Mouse (Mus musculus) liver, embryonic 12.5 days (tissue): ENCODE data around the gene Celf6. TPM values are rescaled to one million over a fixed set of nuclear protein-coding genes. Genes with fewer than 3 reads are reported as not detected.
A peak's percentile ranks its signal among the peaks of the same experiment; 100 is the strongest.

Experiments used
- ATAC-seq: fragments of 200-750 bp; cut with Nextera tagmentation; 2 replicates; pipeline ENCODE4 v1.8.0; 2017; ENCODE audit warnings: moderate number of reproducible peaks, mild to moderate bottlenecking, moderate library complexity
- H3K27ac ChIP-seq: fragments of 300-500 bp; sonication (generic); 2 replicates; pipeline ENCODE4 v1.5.1; 2016; ENCODE audit warnings: mild to moderate bottlenecking
- H3K27me3 ChIP-seq: fragments of 300-500 bp; sonication (generic); replicated peaks from 2 replicates; pipeline ENCODE4 v1.6.1; 2016; ENCODE audit warnings: mild to moderate bottlenecking, moderate library complexity
- H3K36me3 ChIP-seq: fragments of 300-500 bp; sonication (generic); 2 replicates; pipeline ENCODE4 v1.6.1; 2016; ENCODE audit warnings: mild to moderate bottlenecking, moderate library complexity
- H3K4me1 ChIP-seq: fragments of 300-500 bp; sonication (generic); 2 replicates; pipeline ENCODE4 v1.6.1; 2016
- H3K4me2 ChIP-seq: fragments of 300-500 bp; sonication (generic); 2 replicates; pipeline ENCODE4 v1.6.1; 2016; ENCODE audit warnings: mild to moderate bottlenecking, moderate library complexity
- H3K4me3 ChIP-seq: fragments of 300-500 bp; sonication (generic); 2 replicates; pipeline ENCODE4 v1.5.1; 2016; ENCODE audit warnings: mild to moderate bottlenecking, moderate library complexity
- H3K9ac ChIP-seq: fragments of 300-500 bp; sonication (generic); 2 replicates; pipeline ENCODE4 v1.6.1; 2016; ENCODE audit warnings: mild to moderate bottlenecking, moderate library complexity
- H3K9me3 ChIP-seq: fragments of 300-500 bp; sonication (generic); replicated peaks from 2 replicates; pipeline ENCODE4 v1.6.1; 2016; ENCODE audit warnings: mild to moderate bottlenecking, moderate library complexity
- WGBS: fragments of 180-500 bp; shearing (Covaris S2); methylation state at CpG from one replicate; pipeline ENCODE4 v1.1.7; 2016; ENCODE audit not compliant: insufficient replicate concordance; 5-methylcytosine and 5-hydroxymethylcytosine counted together
- polyA plus RNA-seq: library from polyadenylated mRNA; unstranded; fragments of >200 nt; fragmentation: Nextera tagmentation; extraction: Ambion mirVana; gene quantifications from 2 replicates; pipeline ENCODE4 v1.2.1, GENCODE M21; 2016

Gene Celf6
- polyA plus RNA-seq, 1 experiment from 2014 or later, result 0.11 TPM

DNA sequence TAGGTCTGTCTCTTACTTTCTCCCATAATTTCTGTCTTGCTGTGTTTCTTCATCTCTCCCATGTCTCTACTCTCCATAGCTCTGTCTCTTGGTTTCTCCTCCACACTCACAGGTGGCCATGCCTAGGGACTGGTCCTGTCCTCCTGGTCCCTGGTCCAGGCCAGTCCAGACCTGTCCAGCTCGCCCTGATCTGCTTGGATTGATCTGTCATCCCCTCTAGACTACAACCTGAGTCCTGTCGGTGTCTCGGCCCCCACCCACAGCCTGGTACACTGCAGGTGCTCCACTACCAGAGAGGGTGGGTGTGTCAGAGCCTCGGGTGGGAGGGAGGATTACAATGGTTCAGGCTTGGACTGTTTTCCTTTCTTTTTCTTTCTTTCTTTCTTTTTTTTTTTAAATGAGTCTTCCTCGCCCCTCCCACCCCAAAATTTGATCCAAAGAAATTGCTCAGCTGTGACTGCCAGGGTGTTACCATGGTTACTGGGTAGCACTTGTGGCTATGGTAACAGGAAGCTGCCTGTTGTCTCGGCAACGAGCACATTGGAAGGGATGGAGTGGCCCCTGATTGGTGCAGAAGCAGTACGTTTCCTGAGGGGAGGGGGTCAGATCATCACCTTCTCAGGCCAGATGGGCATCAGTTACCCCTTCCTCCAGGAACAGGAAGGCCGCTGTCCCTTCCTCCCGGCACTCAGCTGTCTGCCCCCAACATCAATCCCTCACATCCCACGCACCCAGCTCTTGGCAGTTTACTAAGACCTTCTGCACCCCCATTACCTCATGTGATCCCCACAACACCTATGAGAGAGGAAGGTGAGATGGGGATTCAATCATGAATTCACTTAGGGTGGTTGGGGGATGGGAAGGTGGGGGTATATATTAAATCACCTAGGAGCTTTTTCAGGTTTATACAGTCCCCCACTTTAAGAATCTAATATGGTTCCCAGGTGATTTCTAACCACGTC, 11.3 kb downstream of the Celf6 start:
- Histone ChIP-seq H3K36me3 (no peaks in the 10 kb centered on the region), H3K4me3 (no peak overlapping the region), H3K4me1 (no peaks in the 10 kb centered on the region), H3K9me3 (no peaks in the 10 kb centered on the region), H3K27me3 (peaks cover 87% of the 10 kb centered on the region), H3K27ac (no peak overlapping the region), H3K9ac (no peak overlapping the region), H3K4me2 (no peak overlapping the region)
- ATAC-seq, result no peak
- 41% methylated on average over 12 of the region's 12 CpGs for WGBS

DNA sequence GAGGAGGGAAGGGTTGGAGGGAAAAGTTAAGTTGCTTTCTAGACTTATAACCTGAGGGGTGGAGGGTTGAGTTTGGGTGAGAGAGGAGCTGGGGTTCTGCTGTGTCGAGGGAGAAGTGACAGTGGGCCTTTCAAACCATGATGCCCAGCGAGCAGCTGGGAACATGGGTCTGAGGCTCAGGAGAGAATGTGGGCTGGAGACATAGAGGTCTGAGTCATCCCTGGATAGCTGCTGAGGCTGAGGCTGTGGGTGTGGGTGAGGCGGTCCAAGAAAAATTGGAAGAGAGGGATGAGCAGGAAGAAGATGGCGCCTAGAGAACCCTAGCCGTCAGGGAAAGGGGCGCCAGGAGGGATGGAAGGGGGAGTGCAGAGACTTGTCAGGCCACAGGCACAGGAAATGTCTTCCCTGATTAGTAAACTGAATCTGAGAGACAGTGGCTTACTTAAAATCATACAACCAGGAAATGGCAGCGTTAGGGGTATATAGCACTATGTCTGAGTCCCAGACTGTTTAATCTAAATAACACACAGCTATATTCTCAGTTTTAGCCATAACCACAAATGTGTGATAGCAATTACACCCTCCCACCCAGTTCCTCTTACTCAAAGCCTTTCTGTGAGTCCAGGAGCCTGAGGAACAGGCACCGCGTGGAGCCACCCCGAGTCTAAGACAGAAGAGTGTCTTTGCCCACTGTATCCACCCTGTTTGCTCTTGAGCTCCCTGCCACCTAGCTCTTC, 12.2 kb downstream of the Celf6 start:
- no peaks in the 10 kb centered on the region for H3K4me1 ChIP-seq
- ATAC-seq, result no peak
- no peak overlapping the region for H3K9ac ChIP-seq
- no peaks in the 10 kb centered on the region for H3K36me3 ChIP-seq
- H3K4me3 ChIP-seq, result no peak overlapping the region
- H3K27me3 ChIP-seq, result peaks cover 78% of the 10 kb centered on the region
- no peaks in the 10 kb centered on the region for H3K9me3 ChIP-seq
- H3K4me2 ChIP-seq, result no peak overlapping the region
- whole genome bisulfite sequencing, result 41% methylated on average over 10 of the region's 10 CpGs
- H3K27ac ChIP-seq, result no peak overlapping the region

DNA sequence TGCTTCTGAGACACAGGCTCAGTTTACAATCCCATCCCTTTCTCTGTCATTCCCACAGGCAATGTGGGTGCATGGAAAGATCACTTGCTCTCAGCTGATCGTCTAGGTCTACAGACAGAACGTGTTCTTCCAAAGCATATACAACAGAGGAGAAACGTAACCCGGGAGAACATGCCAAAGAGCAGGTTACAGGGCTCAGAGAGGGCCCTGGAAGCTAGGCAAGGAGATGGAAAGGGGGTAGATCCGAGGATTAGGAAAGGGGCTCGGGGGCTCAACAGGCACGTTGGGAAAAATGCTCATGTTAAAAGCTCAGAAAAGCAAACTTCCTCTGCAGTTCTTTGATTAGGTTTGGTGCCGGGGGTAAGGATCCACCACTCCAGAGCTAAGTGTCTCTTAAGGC, 23.9 kb downstream of the Celf6 start:
- H3K27me3 ChIP-seq, result peaks cover 70% of the 10 kb centered on the region
- no peak overlapping the region for H3K4me3 ChIP-seq
- 54% methylated on average over 8 of the region's 8 CpGs for WGBS
- ATAC-seq, result no peak
- H3K9me3 ChIP-seq, result no peaks in the 10 kb centered on the region
- no peak overlapping the region for H3K4me2 ChIP-seq
- no peaks in the 10 kb centered on the region for H3K36me3 ChIP-seq
- no peaks in the 10 kb centered on the region for H3K4me1 ChIP-seq
- no peak overlapping the region for H3K27ac ChIP-seq
- H3K9ac ChIP-seq, result no peak overlapping the region

DNA sequence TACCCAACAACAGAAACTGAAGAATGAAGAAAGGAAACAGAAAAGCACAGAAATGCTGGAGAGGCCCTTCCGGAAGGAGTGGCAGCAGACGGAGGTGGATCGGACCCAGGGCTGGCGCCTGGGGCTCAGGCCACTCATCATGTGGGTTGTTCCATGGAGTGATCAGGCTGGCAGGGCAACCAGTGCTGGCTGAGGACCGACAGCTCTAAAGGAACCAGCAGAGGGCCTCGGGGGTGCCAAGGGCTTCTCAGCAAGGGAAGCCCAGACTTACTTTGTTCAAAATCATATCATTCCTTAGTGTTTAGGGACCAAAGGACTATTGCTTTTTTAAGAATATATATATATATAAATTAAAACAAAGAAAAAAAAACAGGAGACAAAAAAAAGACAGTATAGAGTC, 28.2 kb downstream of the Celf6 start:
- no peak overlapping the region for H3K9ac ChIP-seq
- H3K4me3 ChIP-seq, result no peak overlapping the region
- 48% methylated on average over 6 of the region's 6 CpGs for WGBS
- H3K9me3 ChIP-seq, result no peaks in the 10 kb centered on the region
- H3K4me1 ChIP-seq, result no peaks in the 10 kb centered on the region
- ATAC-seq, result no peak
- no peak overlapping the region for H3K4me2 ChIP-seq
- no peak overlapping the region for H3K27ac ChIP-seq
- H3K27me3 ChIP-seq, result peaks cover 69% of the 10 kb centered on the region
- no peaks in the 10 kb centered on the region for H3K36me3 ChIP-seq

DNA sequence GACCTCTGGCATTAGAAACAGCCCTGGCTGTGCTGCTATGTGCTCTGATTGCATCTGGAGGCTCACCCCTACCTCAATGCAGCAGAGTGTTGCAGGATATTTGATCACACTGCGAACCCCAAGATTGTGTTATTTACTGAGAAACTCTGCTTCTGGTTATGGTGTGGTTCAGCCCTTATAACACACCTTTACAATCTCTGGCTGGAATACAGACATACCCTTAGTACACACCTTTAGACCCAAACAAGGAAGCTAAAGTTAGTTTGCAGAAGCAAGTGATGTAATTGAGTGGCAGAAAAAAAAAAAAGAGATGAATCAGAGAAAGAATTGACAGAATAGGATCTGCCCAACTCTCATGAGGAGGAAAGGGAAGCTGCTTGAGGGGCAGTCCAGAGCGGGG, 33.2 kb downstream of the Celf6 start:
- no peak for ATAC-seq
- Histone ChIP-seq H3K9ac (no peak overlapping the region), H3K27me3 (peaks cover 32% of the 10 kb centered on the region), H3K4me1 (no peaks in the 10 kb centered on the region), H3K4me3 (no peak overlapping the region), H3K9me3 (no peaks in the 10 kb centered on the region), H3K4me2 (no peak overlapping the region), H3K36me3 (no peaks in the 10 kb centered on the region), H3K27ac (no peak overlapping the region)
- WGBS, result 61% methylated on average over 2 of the region's 2 CpGs

DNA sequence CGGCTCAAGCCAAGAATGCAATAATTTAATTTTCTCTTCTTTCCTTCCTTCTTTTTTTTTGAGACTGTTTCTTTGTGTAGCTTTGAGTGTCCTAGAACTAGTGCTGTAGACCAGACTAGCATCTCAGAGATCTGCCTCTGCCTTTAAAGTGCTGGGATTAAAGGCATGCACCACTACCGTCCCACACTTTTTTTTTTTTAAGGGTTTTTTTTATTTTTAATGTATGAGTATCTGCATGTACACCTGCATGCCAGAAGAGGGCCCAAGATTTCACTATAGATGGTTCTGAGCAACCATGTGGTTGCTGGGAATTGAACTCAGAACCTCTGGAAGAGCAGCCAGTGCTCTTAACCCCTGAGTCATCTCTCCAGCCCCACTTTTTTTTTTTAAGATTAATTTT, 38.1 kb downstream of the Celf6 start:
- Histone ChIP-seq H3K4me3 (no peak overlapping the region), H3K36me3 (no peaks in the 10 kb centered on the region), H3K9me3 (no peaks in the 10 kb centered on the region), H3K4me1 (peaks cover 15% of the 10 kb centered on the region), H3K27me3 (peaks cover 12% of the 10 kb centered on the region), H3K9ac (no peak overlapping the region), H3K27ac (no peak overlapping the region), H3K4me2 (no peak overlapping the region)
- WGBS, result 84% methylated on average over 2 of the region's 2 CpGs
- ATAC-seq, result no peak

DNA sequence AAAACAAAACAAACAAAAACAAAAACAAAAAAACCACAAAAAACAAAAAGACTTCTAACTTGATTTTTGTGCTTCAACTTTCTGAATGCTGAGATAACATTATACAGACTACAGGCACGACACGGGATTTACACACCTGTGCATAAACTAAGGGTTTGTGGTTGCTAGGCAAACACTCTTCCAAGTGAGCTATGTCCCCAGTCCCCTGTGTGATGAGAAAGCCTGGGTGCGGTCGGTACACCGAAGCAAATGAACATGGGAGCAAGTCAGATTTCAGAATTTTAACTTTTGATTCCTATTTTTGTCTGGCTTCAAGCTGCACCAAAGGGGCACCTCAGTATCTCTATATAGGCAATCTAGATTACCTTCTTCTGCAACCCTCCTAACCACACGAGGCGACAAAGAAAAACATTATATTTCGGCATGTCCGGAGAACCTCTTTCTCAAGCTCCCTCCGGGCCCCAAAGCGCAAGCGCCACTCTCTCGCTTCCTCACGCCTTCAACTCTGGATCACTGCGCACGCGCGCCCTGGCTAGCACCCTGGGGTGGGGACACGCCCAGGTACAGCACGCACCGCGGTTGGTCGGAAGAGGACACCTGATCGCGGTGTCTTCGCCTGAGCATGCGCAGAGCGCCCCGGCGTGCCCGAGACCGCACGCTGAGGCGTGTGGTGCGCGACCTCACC, 39.0 kb downstream of the Celf6 start, which contains the start of gene Parp6:
Parp6 (plus strand) TSS at position 663 of the 685 bp plus-strand sequence.
- peak within 1 kb of the TSS; percentile 86 for H3K9ac ChIP-seq
- peak within 1 kb of the TSS; percentile 73 for H3K27ac ChIP-seq
- H3K4me3 ChIP-seq, result peak within 1 kb of the TSS; percentile 80
- H3K9me3 ChIP-seq, result no peaks in the 10 kb centered on the region
- peak; percentile 100 for ATAC-seq
- H3K36me3 ChIP-seq, result no peaks in the 10 kb centered on the region
- WGBS, result 1% methylated on average over 36 of the region's 36 CpGs
- peaks cover 15% of the 10 kb centered on the region for H3K4me1 ChIP-seq
- peak within 1 kb of the TSS; percentile 86 for H3K4me2 ChIP-seq
- peaks cover 10% of the 10 kb centered on the region for H3K27me3 ChIP-seq

DNA sequence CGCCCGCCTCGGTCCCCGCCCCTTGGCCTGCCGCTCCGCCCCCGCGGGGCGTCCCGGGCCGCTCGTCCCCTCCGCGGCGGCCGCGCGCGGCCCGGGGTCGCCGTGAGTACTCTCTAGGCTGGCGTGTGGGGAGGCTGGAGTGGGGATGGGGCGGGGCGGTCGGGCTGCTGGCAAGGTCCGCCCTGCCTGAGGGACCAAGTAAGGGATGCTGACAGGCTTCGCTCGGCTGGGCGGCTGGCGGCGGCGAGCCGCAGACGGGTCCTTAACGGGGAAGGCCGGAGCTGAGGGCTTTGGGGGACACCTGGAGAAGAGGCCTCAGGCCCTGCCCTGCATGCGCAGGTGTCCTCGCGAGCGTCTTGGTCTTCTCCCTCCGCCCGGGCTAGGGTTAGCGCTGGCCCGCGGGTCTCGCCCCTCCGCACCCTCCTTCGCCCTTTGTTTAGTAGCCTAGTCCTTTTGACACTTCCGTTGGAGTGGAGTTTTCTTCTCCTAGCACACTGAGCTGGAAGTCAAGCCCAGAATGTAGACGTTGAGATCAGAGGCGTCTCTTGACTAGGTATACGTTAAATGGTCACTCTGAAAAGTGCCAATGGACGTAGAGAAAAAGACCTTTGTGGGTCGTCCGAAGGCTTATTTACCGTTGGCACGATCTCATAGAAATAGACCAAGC, 39.7 kb downstream of the Celf6 start:
- H3K27ac ChIP-seq, result peak overlapping the region; percentile 73
- H3K27me3 ChIP-seq, result peaks cover 5% of the 10 kb centered on the region; the same call in 1 of the 2 replicates
- H3K9ac ChIP-seq, result peak overlapping the region; percentile 86
- ATAC-seq, result no peak; the same call in 1 of the 2 replicates
- peaks cover 3% of the 10 kb centered on the region; the same call in 1 of the 2 replicates for H3K36me3 ChIP-seq
- under 1% methylated on average over 58 of the region's 58 CpGs for WGBS
- no peaks in the 10 kb centered on the region for H3K9me3 ChIP-seq
- H3K4me1 ChIP-seq, result peaks cover 15% of the 10 kb centered on the region
- H3K4me2 ChIP-seq, result peak overlapping the region; percentile 86
- peak overlapping the region; percentile 80 for H3K4me3 ChIP-seq

DNA sequence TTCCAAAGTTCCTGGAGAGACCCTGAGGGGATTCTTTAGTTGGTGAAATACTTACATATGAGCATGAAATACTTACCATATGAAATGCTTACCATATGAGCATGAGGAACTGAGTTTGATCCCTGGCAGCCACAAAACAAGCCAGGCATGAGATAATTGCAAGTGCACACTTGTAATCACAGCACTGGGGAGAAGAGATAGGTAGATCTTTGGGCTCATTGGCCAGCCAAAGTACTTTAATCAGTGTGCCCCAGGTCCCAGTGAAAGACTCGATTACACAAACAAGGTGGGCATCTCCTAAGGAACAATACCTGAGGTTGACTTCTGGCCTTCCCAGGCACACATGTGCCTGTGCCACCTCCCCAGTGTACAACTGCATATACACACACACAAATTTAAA, 60.7 kb downstream of the Celf6 start:
- no peaks in the 10 kb centered on the region for H3K27me3 ChIP-seq
- H3K4me1 ChIP-seq, result peaks cover 16% of the 10 kb centered on the region
- WGBS, result 17% methylated on average over 1 of the region's 1 CpGs
- ATAC-seq, result no peak; the same call in 1 of the 2 replicates
- no peaks in the 10 kb centered on the region for H3K9me3 ChIP-seq
- peaks cover 50% of the 10 kb centered on the region for H3K36me3 ChIP-seq
- no peak overlapping the region for H3K4me3 ChIP-seq
- H3K27ac ChIP-seq, result no peak overlapping the region
- H3K4me2 ChIP-seq, result no peak overlapping the region
- no peak overlapping the region for H3K9ac ChIP-seq

DNA sequence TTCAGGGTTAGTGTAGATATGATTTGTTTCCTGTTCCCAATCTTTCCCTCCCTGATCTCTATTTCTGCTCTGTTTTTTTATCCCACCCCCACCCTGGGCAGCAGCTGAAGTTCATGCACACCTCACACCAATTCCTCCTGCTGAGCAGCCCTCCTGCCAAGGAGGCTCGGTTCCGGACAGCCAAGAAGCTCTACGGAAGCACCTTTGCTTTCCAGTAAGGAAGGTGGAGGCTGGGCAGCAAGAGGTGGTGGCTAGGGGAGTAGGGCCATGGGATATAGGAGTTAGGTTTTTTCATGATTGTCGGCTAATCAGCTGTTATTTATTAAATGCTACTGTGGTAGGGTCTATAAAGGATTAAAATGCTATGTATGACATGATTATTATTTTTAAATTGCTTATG, 62.2 kb downstream of the Celf6 start:
- H3K4me2 ChIP-seq, result no peak overlapping the region
- no peak overlapping the region for H3K9ac ChIP-seq
- no peaks in the 10 kb centered on the region for H3K27me3 ChIP-seq
- ATAC-seq, result no peak
- no peak overlapping the region for H3K4me3 ChIP-seq
- no peak overlapping the region for H3K27ac ChIP-seq
- H3K9me3 ChIP-seq, result no peaks in the 10 kb centered on the region
- WGBS, result 77% methylated on average over 4 of the region's 4 CpGs
- peaks cover 42% of the 10 kb centered on the region for H3K36me3 ChIP-seq
- peaks cover 16% of the 10 kb centered on the region for H3K4me1 ChIP-seq

DNA sequence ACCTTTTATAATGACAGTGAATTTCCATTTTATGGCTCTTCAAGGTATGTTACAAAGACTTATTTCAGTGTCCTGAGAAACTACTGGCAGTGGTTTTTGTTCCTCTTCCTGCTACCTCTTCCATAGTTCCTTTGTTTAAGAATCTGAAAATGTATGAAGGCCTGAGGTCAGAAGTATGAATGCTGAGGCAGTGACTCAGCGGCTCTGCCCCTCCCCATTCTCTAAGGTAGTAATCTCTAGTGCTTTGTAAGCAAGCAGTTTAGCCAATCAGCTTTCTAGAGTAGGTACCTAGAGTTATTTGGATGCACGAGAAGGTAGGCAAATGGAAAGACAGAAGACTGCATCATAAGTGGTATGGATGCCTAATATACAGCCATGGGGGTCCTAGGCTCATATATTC, 63.6 kb downstream of the Celf6 start:
- no peak overlapping the region for H3K27ac ChIP-seq
- H3K4me2 ChIP-seq, result no peak overlapping the region
- peaks cover 30% of the 10 kb centered on the region for H3K36me3 ChIP-seq
- H3K27me3 ChIP-seq, result no peaks in the 10 kb centered on the region
- H3K9me3 ChIP-seq, result no peaks in the 10 kb centered on the region
- H3K4me1 ChIP-seq, result peaks cover 16% of the 10 kb centered on the region
- no peak overlapping the region for H3K4me3 ChIP-seq
- WGBS, result 66% methylated on average over 2 of the region's 2 CpGs
- ATAC-seq, result no peak
- no peak overlapping the region for H3K9ac ChIP-seq
